Mouse (Mus musculus) neural tube, embryonic 14.5 days (tissue): ENCODE measurements around the gene Adssl1. TPM values are rescaled to one million over a fixed set of nuclear protein-coding genes. Genes with fewer than 3 reads are reported as not detected.

Experiments used
- ATAC-seq: fragments of 200-750 bp; cut with Nextera tagmentation; 2 replicates; pipeline ENCODE4 v1.8.0; 2017; ENCODE audit warnings: low read depth, mild to moderate bottlenecking, moderate TSS enrichment, moderate library complexity
- H3K27ac ChIP-seq: fragments of 300-500 bp; sonication (generic); 2 replicates; pipeline ENCODE4 v1.5.1; 2014; ENCODE audit warnings: low read depth, mild to moderate bottlenecking, control low read depth, low read length, moderate library complexity, mixed read lengths
- H3K27me3 ChIP-seq: fragments of 300-500 bp; sonication (generic); 2 replicates; pipeline ENCODE4 v1.6.1; 2014; ENCODE audit warnings: low read length; ENCODE audit not compliant: control insufficient read depth, insufficient read depth
- H3K36me3 ChIP-seq: fragments of 300-500 bp; sonication (generic); 2 replicates; pipeline ENCODE4 v1.6.1; 2014; ENCODE audit warnings: low read length, mixed read lengths; ENCODE audit not compliant: control insufficient read depth, insufficient read depth
- H3K4me1 ChIP-seq: fragments of 300-500 bp; sonication (generic); 2 replicates; pipeline ENCODE4 v1.6.1; 2014; ENCODE audit warnings: low read length; ENCODE audit not compliant: control insufficient read depth, insufficient read depth
- H3K4me2 ChIP-seq: fragments of 300-500 bp; sonication (generic); 2 replicates; pipeline ENCODE4 v1.6.1; 2014; ENCODE audit warnings: mild to moderate bottlenecking, low read depth, low read length, control low read depth
- H3K4me3 ChIP-seq: fragments of 300-500 bp; sonication (generic); 2 replicates; pipeline ENCODE4 v1.5.1; 2014; ENCODE audit warnings: low read depth, low read length, control low read depth, mixed read lengths
- H3K9ac ChIP-seq: fragments of 300-500 bp; sonication (generic); replicated peaks from 2 replicates; pipeline ENCODE4 v1.6.1; 2014; ENCODE audit warnings: low read depth, mild to moderate bottlenecking, control low read depth, low read length, mixed read lengths
- H3K9me3 ChIP-seq: fragments of 300-500 bp; sonication (generic); 2 replicates; pipeline ENCODE4 v1.6.1; 2016; ENCODE audit warnings: low read length; ENCODE audit not compliant: control insufficient read depth
- WGBS: fragments of 180-500 bp; shearing (Covaris S2); extraction: QIAGEN DNeasy Blood & Tissue Kit; methylation state at CpG from one replicate; pipeline ENCODE4 v1.1.7; 2014; 5-methylcytosine and 5-hydroxymethylcytosine counted together
- polyA plus RNA-seq: library from polyadenylated mRNA; unstranded; fragments of >200 nt; fragmentation: Nextera tagmentation; extraction: Ambion mirVana; gene quantifications from 2 replicates; pipeline ENCODE4 v1.2.1, GENCODE M21; 2014

Adssl1 gene
- polyA plus RNA-seq, 1 experiment from 2014 or later = 3.4 TPM

- H3K9ac ChIP-seq = no peak overlapping the region
- no peaks in the 10 kb centered on the region for H3K27me3 ChIP-seq
- ATAC-seq = peak; percentile 47
- H3K36me3 ChIP-seq = peaks cover 60% of the 10 kb centered on the region
- H3K4me3 ChIP-seq = no peak overlapping the region
- H3K27ac ChIP-seq = no peak overlapping the region
- no peaks in the 10 kb centered on the region for H3K9me3 ChIP-seq
- H3K4me1 ChIP-seq = no peaks in the 10 kb centered on the region
- no peak overlapping the region for H3K4me2 ChIP-seq
- 36% methylated on average over 7 of the region's 7 CpGs for WGBS
Measured at GRCm38 (mm10) chr12:112653157-112653824, 33.4 kb downstream of the Adssl1 start.

DNA sequence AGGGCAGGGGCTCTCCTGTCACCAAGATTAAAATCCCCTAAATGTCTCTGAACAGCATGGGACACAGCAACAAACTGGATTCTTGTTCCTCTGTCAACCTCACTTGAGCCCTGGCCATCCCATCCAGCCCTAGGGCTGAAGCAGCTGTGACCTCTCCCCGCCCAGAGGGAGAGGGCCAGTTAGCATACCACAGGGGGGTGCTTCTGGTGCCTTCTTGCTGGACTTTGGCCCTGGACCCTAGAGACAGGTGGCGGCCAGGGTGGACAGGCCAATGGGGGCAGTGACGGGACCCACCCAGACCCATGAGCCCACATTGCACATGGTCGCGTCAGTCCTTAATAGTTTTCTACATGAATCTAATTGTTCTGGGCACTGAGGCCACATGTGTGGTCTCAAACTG, 34.2 kb downstream of the Adssl1 start:
- no peak overlapping the region for H3K9ac ChIP-seq
- no peak overlapping the region for H3K27ac ChIP-seq
- H3K36me3 ChIP-seq = peaks cover 67% of the 10 kb centered on the region
- no peaks in the 10 kb centered on the region for H3K4me1 ChIP-seq
- no peak for ATAC-seq
- WGBS = 83% methylated on average over 5 of the region's 5 CpGs
- H3K4me3 ChIP-seq = no peak overlapping the region
- H3K27me3 ChIP-seq = no peaks in the 10 kb centered on the region
- H3K4me2 ChIP-seq = no peak overlapping the region
- H3K9me3 ChIP-seq = no peaks in the 10 kb centered on the region

- ATAC-seq = no peak
- WGBS = 88% methylated on average over 7 of the region's 7 CpGs
- Histone ChIP-seq H3K4me1 (peaks cover 31% of the 10 kb centered on the region), H3K36me3 (peaks cover 79% of the 10 kb centered on the region), H3K9me3 (no peaks in the 10 kb centered on the region), H3K9ac (no peak overlapping the region), H3K27me3 (no peaks in the 10 kb centered on the region), H3K4me3 (no peak overlapping the region), H3K4me2 (no peak overlapping the region), H3K27ac (no peak overlapping the region)
Measured at GRCm38 (mm10) chr12:112658619-112659018, 38.8 kb downstream of the Adssl1 start.

DNA sequence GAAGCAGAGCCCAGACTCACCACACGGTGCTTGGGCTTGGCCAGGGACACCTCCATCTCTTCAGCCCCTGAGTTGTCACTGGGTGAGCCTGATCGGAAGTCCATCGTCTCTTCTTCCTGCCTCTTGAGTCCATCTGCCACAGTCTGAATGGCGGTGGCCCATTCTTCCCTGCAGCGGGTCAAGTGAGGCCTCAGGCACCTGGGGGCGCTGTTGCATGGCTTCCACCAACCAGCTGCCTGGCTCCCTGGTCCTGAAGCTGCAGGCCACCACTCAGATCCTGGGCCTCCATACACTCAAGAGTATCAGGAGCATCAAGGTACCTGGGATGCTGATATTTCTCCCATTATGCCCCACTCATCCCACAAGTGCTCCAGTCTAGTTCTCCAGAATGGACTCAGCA, 39.3 kb downstream of the Adssl1 start:
- no peak for ATAC-seq
- H3K9me3 ChIP-seq = no peaks in the 10 kb centered on the region
- H3K9ac ChIP-seq = no peak overlapping the region
- H3K27me3 ChIP-seq = no peaks in the 10 kb centered on the region
- WGBS = 81% methylated on average over 6 of the region's 6 CpGs
- H3K4me3 ChIP-seq = no peak overlapping the region
- no peak overlapping the region for H3K27ac ChIP-seq
- H3K36me3 ChIP-seq = peaks cover 74% of the 10 kb centered on the region
- peaks cover 36% of the 10 kb centered on the region for H3K4me1 ChIP-seq
- H3K4me2 ChIP-seq = no peak overlapping the region

DNA sequence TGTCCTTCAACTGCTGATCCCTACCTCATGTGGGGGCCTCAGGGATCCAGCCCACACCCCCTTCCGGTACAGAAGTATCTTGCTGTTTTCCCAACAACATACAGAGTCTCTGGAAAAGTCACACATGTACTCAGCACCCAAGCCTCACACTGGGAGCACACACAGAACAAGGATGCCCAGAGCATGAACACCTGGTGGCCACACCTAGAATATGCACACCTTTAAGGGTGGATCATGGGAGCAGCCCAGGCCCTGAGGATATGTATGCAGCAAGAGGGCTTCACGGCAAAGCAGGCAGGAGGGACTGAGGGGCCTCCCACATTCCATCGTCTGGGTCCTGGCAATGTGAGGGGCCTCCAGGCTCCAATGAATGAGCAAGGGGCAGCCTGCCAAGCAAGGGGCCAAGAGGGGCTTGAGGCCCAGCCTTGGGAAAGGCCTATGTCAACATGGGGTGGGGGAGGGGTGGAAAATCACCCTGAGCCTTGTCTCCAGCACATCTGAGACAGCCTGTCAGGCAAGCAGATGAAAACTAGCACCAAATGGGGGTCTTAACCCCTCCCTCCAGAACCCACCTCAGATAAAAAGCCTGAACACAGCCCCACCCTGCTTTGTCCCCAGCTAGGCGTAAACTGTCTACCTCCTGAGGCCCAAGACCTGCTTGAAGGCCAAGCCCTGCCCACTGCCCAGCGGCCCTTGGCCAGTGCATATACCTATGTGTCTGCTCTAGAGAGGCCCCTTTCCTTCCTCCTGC, 40.9 kb downstream of the Adssl1 start:
- peaks cover 58% of the 10 kb centered on the region for H3K36me3 ChIP-seq
- H3K4me3 ChIP-seq = no peak overlapping the region
- H3K9ac ChIP-seq = no peak overlapping the region
- H3K27ac ChIP-seq = peak overlapping the region; percentile 70
- ATAC-seq = peak; percentile 56
- 35% methylated on average over 5 of the region's 5 CpGs for WGBS
- no peaks in the 10 kb centered on the region for H3K27me3 ChIP-seq
- H3K9me3 ChIP-seq = no peaks in the 10 kb centered on the region
- H3K4me1 ChIP-seq = peaks cover 53% of the 10 kb centered on the region
- peak overlapping the region; percentile 19; the same call in 1 of the 2 replicates for H3K4me2 ChIP-seq

GRCm38 (mm10) chr12:112661327-112661605, 41.4 kb downstream of the Adssl1 start:
- no peak overlapping the region for H3K4me3 ChIP-seq
- no peak for ATAC-seq
- H3K4me1 ChIP-seq = peaks cover 58% of the 10 kb centered on the region
- no peak overlapping the region for H3K4me2 ChIP-seq
- 86% methylated on average over 3 of the region's 3 CpGs for WGBS
- H3K36me3 ChIP-seq = peaks cover 53% of the 10 kb centered on the region
- H3K9ac ChIP-seq = no peak overlapping the region
- H3K27me3 ChIP-seq = no peaks in the 10 kb centered on the region
- no peaks in the 10 kb centered on the region for H3K9me3 ChIP-seq
- peak overlapping the region; percentile 62; the same call in 1 of the 2 replicates for H3K27ac ChIP-seq

- H3K4me1 ChIP-seq = peaks cover 63% of the 10 kb centered on the region
- peaks cover 47% of the 10 kb centered on the region for H3K36me3 ChIP-seq
- H3K9me3 ChIP-seq = no peaks in the 10 kb centered on the region
- no peak overlapping the region for H3K4me3 ChIP-seq
- WGBS = 79% methylated on average over 9 of the region's 9 CpGs
- no peak for ATAC-seq
- H3K4me2 ChIP-seq = no peak overlapping the region
- H3K27me3 ChIP-seq = no peaks in the 10 kb centered on the region
- H3K9ac ChIP-seq = 0 out of 2 replicates have a peak overlapping the region, but pooled peaks have one; percentile 25
- 0 out of 2 replicates have a peak overlapping the region, but pooled peaks have one; percentile 88 for H3K27ac ChIP-seq
Measured at GRCm38 (mm10) chr12:112661851-112662250, 42.0 kb downstream of the Adssl1 start.

DNA sequence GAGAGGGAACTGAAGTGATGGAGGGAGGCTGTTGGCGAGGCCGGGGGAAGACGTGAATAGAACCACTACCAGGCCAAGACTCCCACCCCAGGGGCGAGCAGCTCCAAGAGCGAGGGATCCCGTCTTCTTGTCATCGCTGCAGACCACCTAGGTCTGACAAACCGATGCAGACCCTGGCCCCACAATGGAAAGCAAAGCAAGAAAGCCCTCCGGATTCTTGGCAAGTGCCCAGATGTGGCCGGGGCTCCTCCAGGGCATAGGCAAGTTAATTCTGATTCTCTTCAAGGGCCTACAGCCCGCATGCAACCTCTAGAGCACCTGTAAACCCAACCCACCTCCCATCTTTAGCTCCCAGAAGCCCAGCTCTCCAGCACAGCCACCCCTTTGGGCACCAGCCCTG, 43.5 kb downstream of the Adssl1 start:
- Histone ChIP-seq H3K9ac (0 out of 2 replicates have a peak overlapping the region, but pooled peaks have one; percentile 37), H3K4me2 (peak overlapping the region; percentile 24), H3K4me1 (peaks cover 76% of the 10 kb centered on the region), H3K4me3 (no peak overlapping the region), H3K9me3 (no peaks in the 10 kb centered on the region), H3K36me3 (peaks cover 40% of the 10 kb centered on the region), H3K27me3 (no peaks in the 10 kb centered on the region), H3K27ac (peak overlapping the region; percentile 88)
- WGBS = 62% methylated on average over 11 of the region's 11 CpGs
- ATAC-seq = no peak

DNA sequence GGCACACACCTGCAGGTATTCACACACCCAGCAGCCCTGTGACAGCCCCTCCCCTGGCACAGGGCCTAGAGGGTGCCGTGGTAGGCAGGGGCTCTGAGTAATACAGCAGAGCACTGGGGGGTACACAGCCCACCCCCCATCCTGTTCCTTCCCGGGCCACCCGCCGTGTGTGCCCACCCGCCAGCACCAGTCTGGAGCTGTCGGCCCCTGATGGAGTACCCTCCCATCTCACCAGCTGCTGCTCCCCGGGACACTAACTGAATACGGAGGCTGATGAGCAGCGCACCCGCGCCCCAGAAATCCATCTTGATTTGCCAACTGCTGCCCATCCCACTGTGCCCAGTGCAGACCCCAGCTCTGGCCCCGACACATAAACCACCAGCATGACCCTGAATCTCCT, 43.9 kb downstream of the Adssl1 start:
- ATAC-seq = peak; percentile 32

More for the DNA sequence above, 43.9 kb downstream of the Adssl1 start:
- peak overlapping the region; percentile 37; the same call in 1 of the 2 replicates for H3K9ac ChIP-seq
- H3K27me3 ChIP-seq = no peaks in the 10 kb centered on the region
- H3K4me3 ChIP-seq = no peak overlapping the region
- peaks cover 78% of the 10 kb centered on the region for H3K4me1 ChIP-seq
- H3K36me3 ChIP-seq = peaks cover 40% of the 10 kb centered on the region
- peak overlapping the region; percentile 24 for H3K4me2 ChIP-seq
- H3K9me3 ChIP-seq = no peaks in the 10 kb centered on the region
- peak overlapping the region; percentile 88 for H3K27ac ChIP-seq
- WGBS = 39% methylated on average over 12 of the region's 12 CpGs
